Comparison of ENCODE assay signal across 17 mouse cellular contexts in genomic region chr6:98429120-98429519, GRCm38 (mm10).
"Had no signal": no experiment of that assay in that cellular context is flagged by ENCODE, and none has a peak within 500 bp of the region (broad histone marks: within the 10 kb centered on the region; RNA-seq: fewer than 3 reads in every experiment).

No protein-coding gene starts in this region.

- DNase-seq: liver, embryonic 13.5 days; liver, postnatal 0 days; lung, postnatal 36 days; right cerebral cortex, postnatal 14 days; thymus, adult 2 months; thymus, postnatal 36 days had no signal

- H3K9me3 ChIP-seq: liver, embryonic 13.5 days; liver, embryonic 15.5 days; lung, embryonic 15.5 days; megakaryocyte, embryonic 14.5 days; midbrain, embryonic 13.5 days; midbrain, embryonic 15.5 days; neural tube, embryonic 12.5 days; stomach, embryonic 15.5 days had no signal

- H3K27me3 ChIP-seq: liver, embryonic 13.5 days; liver, embryonic 15.5 days; lung, embryonic 15.5 days; megakaryocyte, embryonic 14.5 days; midbrain, embryonic 13.5 days; midbrain, embryonic 15.5 days; neural tube, embryonic 12.5 days; stomach, embryonic 15.5 days had no signal

- ATAC-seq: liver, postnatal 0 days; midbrain, embryonic 13.5 days; midbrain, embryonic 15.5 days had no signal

- H3K4me1 ChIP-seq: liver, embryonic 13.5 days; liver, embryonic 15.5 days; lung, embryonic 15.5 days; megakaryocyte, embryonic 14.5 days; midbrain, embryonic 13.5 days; midbrain, embryonic 15.5 days; neural tube, embryonic 12.5 days; stomach, embryonic 15.5 days had no signal

- H3K36me3 ChIP-seq: liver, embryonic 13.5 days; liver, embryonic 15.5 days; lung, embryonic 15.5 days; midbrain, embryonic 13.5 days; midbrain, embryonic 15.5 days; neural tube, embryonic 12.5 days; stomach, embryonic 15.5 days had no signal

- H3K4me3 ChIP-seq: liver, embryonic 13.5 days; liver, embryonic 15.5 days; lung, embryonic 15.5 days; megakaryocyte, embryonic 14.5 days; midbrain, embryonic 13.5 days; midbrain, embryonic 15.5 days; neural tube, embryonic 12.5 days; stomach, embryonic 15.5 days had no signal

- H3K4me2 ChIP-seq: liver, embryonic 11.5 days; liver, embryonic 13.5 days; liver, embryonic 15.5 days; lung, embryonic 15.5 days; midbrain, embryonic 11.5 days; midbrain, embryonic 13.5 days; midbrain, embryonic 15.5 days; neural tube, embryonic 12.5 days; stomach, embryonic 15.5 days had no signal

- H3K27ac ChIP-seq: liver, embryonic 13.5 days; liver, embryonic 15.5 days; lung, embryonic 15.5 days; macrophage; midbrain, embryonic 13.5 days; midbrain, embryonic 15.5 days; neural tube, embryonic 12.5 days; stomach, embryonic 15.5 days; stomach, postnatal 0 days had no signal

- H3K9ac ChIP-seq: liver, embryonic 13.5 days; liver, embryonic 15.5 days; liver, postnatal 0 days; lung, embryonic 15.5 days; midbrain, embryonic 13.5 days; midbrain, embryonic 15.5 days; neural tube, embryonic 12.5 days; stomach, embryonic 15.5 days had no signal
